Mouse (Mus musculus) ES-Bruce4 (cell line): ENCODE data around the gene Haao. TPM values are rescaled to one million over a fixed set of nuclear protein-coding genes. Genes with fewer than 3 reads are reported as not detected.

Experiments
- H3K27ac ChIP-seq: 2 replicates; pipeline ENCODE4 v1.5.1; 2012; ENCODE audit warnings: low read length, inconsistent platforms; ENCODE audit not compliant: insufficient read depth
- H3K27me3 ChIP-seq: 2 replicates; pipeline ENCODE4 v1.6.1; 2012; ENCODE audit warnings: mild to moderate bottlenecking, low read length, inconsistent platforms; ENCODE audit not compliant: control insufficient read depth, poor library complexity, insufficient read depth, severe bottlenecking
- H3K36me3 ChIP-seq: 2 replicates; pipeline ENCODE4 v1.6.1; 2012; ENCODE audit warnings: inconsistent platforms, mild to moderate bottlenecking, low read length, moderate library complexity; ENCODE audit not compliant: control insufficient read depth, poor library complexity, insufficient read depth, severe bottlenecking
- H3K4me1 ChIP-seq: one replicate; pipeline ENCODE4 v1.8.1; 2011; ENCODE audit warnings: low read length; ENCODE audit not compliant: control insufficient read depth, insufficient read depth
- H3K4me3 ChIP-seq: 2 replicates; pipeline ENCODE4 v1.5.1; 2011; ENCODE audit warnings: low read depth, mild to moderate bottlenecking, low read length
- H3K9ac ChIP-seq: 2 replicates; pipeline ENCODE4 v1.6.1; 2012; ENCODE audit warnings: low read depth, mild to moderate bottlenecking, inconsistent platforms; ENCODE audit not compliant: poor library complexity, severe bottlenecking
- H3K9me3 ChIP-seq: replicated peaks from 2 replicates; pipeline ENCODE4 v1.6.1; 2012; ENCODE audit warnings: mild to moderate bottlenecking, low read length, inconsistent platforms; ENCODE audit not compliant: control insufficient read depth, poor library complexity, insufficient read depth, severe bottlenecking
- CTCF ChIP-seq: IDR thresholded peaks from one replicate; pipeline ENCODE4 v1.8.1; 2011; ENCODE audit warnings: low read depth, low read length
- EP300 ChIP-seq: IDR thresholded peaks from 2 replicates; pipeline ENCODE4 v1.6.1; 2011; ENCODE audit warnings: low read depth, low read length; ENCODE audit not compliant: insufficient read depth
- POLR2A ChIP-seq: IDR thresholded peaks from one replicate; pipeline ENCODE4 v1.8.1; 2011; ENCODE audit warnings: low read length; ENCODE audit not compliant: insufficient read depth
- polyA plus RNA-seq: library from polyadenylated mRNA; stranded (reverse); fragments of >200 nt; gene quantifications from 2 replicates; pipeline ENCODE4 v1.2.4, GENCODE M21; 2011; ENCODE audit warnings: low read depth; ENCODE audit not compliant: missing spikeins, insufficient read depth, insufficient read length

Gene Haao
- polyA plus RNA-seq, 1 experiment, result 0.55 TPM

DNA sequence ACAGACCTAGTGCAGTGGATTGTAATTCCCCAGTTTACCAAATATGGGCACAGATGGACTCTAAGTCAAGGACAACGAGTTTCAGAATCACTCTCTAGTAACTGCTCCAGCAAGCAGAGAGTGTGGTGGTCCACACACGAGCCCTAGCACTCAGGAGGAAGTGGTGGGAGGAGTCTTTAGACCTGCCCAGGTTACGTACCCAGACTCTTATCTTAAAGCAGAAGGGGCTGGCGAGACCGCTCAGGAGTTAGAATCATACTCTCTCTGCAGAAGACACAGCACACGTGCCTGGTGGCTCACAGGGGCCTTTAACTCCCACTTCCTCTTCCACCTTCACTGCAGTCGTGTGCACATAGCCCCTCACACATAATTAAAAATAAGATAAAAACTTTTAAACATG lies 40.4 kb downstream of the Haao start:
- no peaks in the 10 kb centered on the region for H3K9me3 ChIP-seq
- no peaks in the 10 kb centered on the region for H3K27me3 ChIP-seq
- H3K4me1 ChIP-seq, result peaks cover 3% of the 10 kb centered on the region
- no peak for TF ChIP-seq POLR2A
- no peak for TF ChIP-seq CTCF
- no peak for TF ChIP-seq EP300
- H3K9ac ChIP-seq, result no peak overlapping the region
- no peaks in the 10 kb centered on the region for H3K36me3 ChIP-seq
- H3K4me3 ChIP-seq, result no peak overlapping the region
- no peak overlapping the region for H3K27ac ChIP-seq

- Histone ChIP-seq H3K4me3 (no peak overlapping the region), H3K36me3 (no peaks in the 10 kb centered on the region), H3K27me3 (no peaks in the 10 kb centered on the region), H3K27ac (no peak overlapping the region), H3K9me3 (no peaks in the 10 kb centered on the region), H3K9ac (no peak overlapping the region), H3K4me1 (peaks cover 3% of the 10 kb centered on the region)
- TF ChIP-seq CTCF, result no peak
- no peak for TF ChIP-seq POLR2A
- TF ChIP-seq EP300, result no peak
These were observed 42.7 kb downstream of the Haao start for GRCm38 (mm10) chr17:83805078-83805477.

GRCm38 (mm10) chr17:83803987-83804386 lies 43.8 kb downstream of the Haao start:
- TF ChIP-seq CTCF (no peak), POLR2A (no peak), EP300 (no peak)
- no peak overlapping the region for H3K9ac ChIP-seq
- H3K36me3 ChIP-seq, result no peaks in the 10 kb centered on the region
- H3K4me3 ChIP-seq, result no peak overlapping the region
- no peaks in the 10 kb centered on the region for H3K27me3 ChIP-seq
- H3K27ac ChIP-seq, result no peak overlapping the region
- H3K9me3 ChIP-seq, result no peaks in the 10 kb centered on the region
- H3K4me1 ChIP-seq, result peaks cover 3% of the 10 kb centered on the region

GRCm38 (mm10) chr17:83799506-83800050 lies 48.2 kb downstream of the Haao start:
- TF ChIP-seq EP300, result no peak
- no peak for TF ChIP-seq CTCF
- TF ChIP-seq POLR2A, result no peak
- no peak overlapping the region for H3K4me3 ChIP-seq
- no peaks in the 10 kb centered on the region for H3K9me3 ChIP-seq
- H3K36me3 ChIP-seq, result no peaks in the 10 kb centered on the region
- H3K4me1 ChIP-seq, result peaks cover 3% of the 10 kb centered on the region
- H3K27ac ChIP-seq, result no peak overlapping the region
- H3K9ac ChIP-seq, result no peak overlapping the region
- H3K27me3 ChIP-seq, result no peaks in the 10 kb centered on the region

GRCm38 (mm10) chr17:83795121-83795520 lies 52.6 kb downstream of the Haao start:
- no peaks in the 10 kb centered on the region for H3K4me1 ChIP-seq

DNA sequence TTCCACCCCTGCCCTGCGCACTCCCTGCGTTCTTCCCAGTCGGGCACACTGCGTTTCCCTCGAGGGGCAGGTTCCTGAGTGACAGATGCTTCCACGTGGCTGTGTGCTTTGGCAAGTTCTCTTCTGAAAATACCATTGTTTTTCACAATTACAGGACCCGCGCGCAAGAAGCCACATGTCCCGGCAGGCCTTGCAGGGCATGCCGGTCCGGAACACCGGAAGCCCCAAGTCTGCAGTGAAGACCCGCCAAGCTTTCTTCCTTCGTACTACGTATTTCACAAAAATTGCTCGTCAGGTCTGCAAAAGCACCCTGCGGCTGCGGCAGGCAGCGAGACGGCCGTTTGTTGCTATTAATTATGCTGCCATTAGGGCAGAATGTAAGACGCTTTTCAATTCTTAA lies 55.4 kb downstream of the Haao start:
- Histone ChIP-seq H3K27ac (no peak overlapping the region), H3K36me3 (no peaks in the 10 kb centered on the region), H3K4me3 (peak overlapping the region; percentile 72), H3K27me3 (no peaks in the 10 kb centered on the region), H3K4me1 (no peaks in the 10 kb centered on the region), H3K9me3 (no peaks in the 10 kb centered on the region), H3K9ac (peak overlapping the region; percentile 53)
- TF ChIP-seq POLR2A (no peak), CTCF (no peak), EP300 (no peak)

More at GRCm38 (mm10) chr17:83795121-83795520, 52.6 kb downstream of the Haao start:
- TF ChIP-seq POLR2A (no peak), EP300 (no peak), CTCF (no peak)
- Histone ChIP-seq H3K27me3 (no peaks in the 10 kb centered on the region), H3K9ac (no peak overlapping the region), H3K4me3 (no peak overlapping the region), H3K9me3 (no peaks in the 10 kb centered on the region), H3K27ac (no peak overlapping the region), H3K36me3 (no peaks in the 10 kb centered on the region)

DNA sequence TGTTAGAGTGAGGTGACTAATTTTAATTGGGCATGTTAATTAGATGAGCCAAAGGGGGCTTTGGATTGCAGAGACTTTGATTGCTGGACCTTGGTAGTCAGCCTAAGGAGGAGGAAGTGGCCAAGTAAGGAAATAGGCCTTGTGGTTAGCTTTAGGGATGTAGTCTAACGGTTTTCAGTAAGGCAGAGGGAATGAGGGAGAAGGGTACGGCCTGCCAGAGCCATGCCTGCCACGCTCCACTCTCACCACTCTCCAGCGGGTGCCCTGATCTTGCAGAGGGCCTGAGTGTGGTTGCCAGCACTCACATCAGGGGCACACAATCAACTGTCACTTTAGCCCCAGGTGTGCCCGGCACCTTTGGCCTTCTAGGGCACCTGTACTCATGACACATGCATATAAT lies 57.6 kb downstream of the Haao start:
- no peaks in the 10 kb centered on the region for H3K9me3 ChIP-seq
- no peaks in the 10 kb centered on the region for H3K27me3 ChIP-seq

More for the DNA sequence above, 57.6 kb downstream of the Haao start:
- no peak overlapping the region for H3K9ac ChIP-seq
- H3K4me3 ChIP-seq, result no peak overlapping the region
- H3K36me3 ChIP-seq, result no peaks in the 10 kb centered on the region
- H3K27ac ChIP-seq, result no peak overlapping the region
- TF ChIP-seq POLR2A, result no peak
- TF ChIP-seq EP300, result no peak
- no peak for TF ChIP-seq CTCF
- H3K4me1 ChIP-seq, result no peaks in the 10 kb centered on the region
